Mouse (Mus musculus): ENCODE results near the gene Rps6kb1.
A peak's percentile ranks its signal among the peaks of the same experiment; 100 is the strongest.

- TF ChIP-seq CTCF (IDR thresholded peaks at IDR 0.05; ENCODE audit: extremely low read depth, insufficient read length, insufficient replicate concordance, low read depth, low read length) (peak; percentile 22; the same call in 1 of the 2 replicates), POLR2A (IDR thresholded peaks at IDR 0.05; ENCODE audit: low read depth, low read length) (no peak)
Observed at GRCm38 (mm10) chr11:86568425-86568824, 23.8 kb upstream of the Rps6kb1 start.

All from small intestine, adult 2 months (tissue).